Mouse (Mus musculus) brown adipose tissue, adult 24 weeks (tissue): Measurements from ENCODE around the gene Pdgfc. TPM values are rescaled to one million over a fixed set of nuclear protein-coding genes. Genes with fewer than 3 reads are reported as not detected.
A peak's percentile ranks its signal among the peaks of the same experiment; 100 is the strongest.

Experiments
- H3K27ac ChIP-seq: fragments of 200-500 bp; replicated peaks from 2 replicates; pipeline ENCODE4 v1.5.1; 2012; ENCODE audit warnings: low read depth, mild to moderate bottlenecking, low read length
- H3K4me1 ChIP-seq: fragments of 200-500 bp; 2 replicates; pipeline ENCODE4 v1.6.1; 2012; ENCODE audit warnings: low read length, mixed read lengths; ENCODE audit not compliant: control insufficient read depth, insufficient read depth, insufficient read length
- H3K4me3 ChIP-seq: fragments of 200-500 bp; 2 replicates; pipeline ENCODE4 v1.5.1; 2012; ENCODE audit warnings: low read depth, mild to moderate bottlenecking, low read length, moderate library complexity; ENCODE audit not compliant: insufficient read depth
- polyA plus RNA-seq: library from polyadenylated mRNA; stranded (reverse); fragments of >200 nt; gene quantifications from 2 replicates; pipeline ENCODE4 v1.2.4, GENCODE M21; 2012; ENCODE audit not compliant: missing spikeins, insufficient read depth, insufficient read length

Pdgfc gene
- polyA plus RNA-seq: 3.1 and 6.2 TPM in 2 replicates

DNA sequence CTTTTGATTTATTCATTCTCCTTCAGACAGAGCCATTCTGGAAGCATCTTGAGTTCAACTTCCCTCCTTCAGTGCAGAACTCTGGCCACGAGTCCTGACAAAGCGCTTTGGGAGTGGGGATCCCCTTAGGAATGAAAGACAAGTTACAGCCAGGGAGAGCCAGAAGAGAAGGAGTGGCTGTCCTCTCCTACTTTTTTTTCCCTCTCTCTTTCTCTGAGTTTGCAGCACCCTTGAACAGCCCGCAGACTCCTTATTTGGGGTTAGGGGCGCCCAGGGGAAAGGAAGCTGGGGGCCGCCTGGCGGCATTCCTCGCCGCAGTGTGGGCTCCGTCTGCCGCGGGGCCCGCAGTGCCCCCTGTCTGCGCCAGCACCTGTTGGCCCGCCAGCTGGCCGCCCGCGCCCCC is at the start of gene Pdgfc:
Pdgfc (plus strand) TSS at position 266 of the 403 bp plus-strand sequence.
- Histone ChIP-seq H3K27ac (peak within 1 kb of the TSS; percentile 70), H3K4me3 (peak within 1 kb of the TSS; percentile 91), H3K4me1 (no peaks in the 10 kb centered on the region; the same call in 1 of the 2 replicates)

DNA sequence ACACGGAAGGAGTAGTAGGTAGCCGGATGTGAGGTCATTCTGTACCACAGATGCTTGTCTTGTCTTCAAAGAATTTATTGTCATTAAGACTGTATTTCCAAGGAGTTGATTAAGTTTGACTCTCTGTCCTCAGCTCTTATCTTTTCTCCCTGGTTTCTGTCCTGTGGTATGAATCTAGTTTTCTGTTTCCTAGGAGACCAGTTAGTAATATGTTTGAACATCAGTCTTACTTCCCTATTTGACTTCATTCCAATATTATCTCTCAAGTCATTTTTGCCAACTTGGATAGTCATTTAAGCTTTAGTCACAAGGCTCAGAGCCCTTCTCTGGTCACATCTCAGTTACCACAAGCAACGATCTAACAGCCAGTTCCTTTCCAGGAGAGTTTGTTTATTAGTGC is 27.0 kb upstream of the Pdgfc start:
- Histone ChIP-seq H3K4me3 (no peak overlapping the region), H3K27ac (no peak overlapping the region), H3K4me1 (no peaks in the 10 kb centered on the region)

GRCm38 (mm10) chr3:81009899-81010298 is 26.3 kb upstream of the Pdgfc start:
- Histone ChIP-seq H3K4me1 (no peaks in the 10 kb centered on the region), H3K4me3 (no peak overlapping the region), H3K27ac (no peak overlapping the region)

DNA sequence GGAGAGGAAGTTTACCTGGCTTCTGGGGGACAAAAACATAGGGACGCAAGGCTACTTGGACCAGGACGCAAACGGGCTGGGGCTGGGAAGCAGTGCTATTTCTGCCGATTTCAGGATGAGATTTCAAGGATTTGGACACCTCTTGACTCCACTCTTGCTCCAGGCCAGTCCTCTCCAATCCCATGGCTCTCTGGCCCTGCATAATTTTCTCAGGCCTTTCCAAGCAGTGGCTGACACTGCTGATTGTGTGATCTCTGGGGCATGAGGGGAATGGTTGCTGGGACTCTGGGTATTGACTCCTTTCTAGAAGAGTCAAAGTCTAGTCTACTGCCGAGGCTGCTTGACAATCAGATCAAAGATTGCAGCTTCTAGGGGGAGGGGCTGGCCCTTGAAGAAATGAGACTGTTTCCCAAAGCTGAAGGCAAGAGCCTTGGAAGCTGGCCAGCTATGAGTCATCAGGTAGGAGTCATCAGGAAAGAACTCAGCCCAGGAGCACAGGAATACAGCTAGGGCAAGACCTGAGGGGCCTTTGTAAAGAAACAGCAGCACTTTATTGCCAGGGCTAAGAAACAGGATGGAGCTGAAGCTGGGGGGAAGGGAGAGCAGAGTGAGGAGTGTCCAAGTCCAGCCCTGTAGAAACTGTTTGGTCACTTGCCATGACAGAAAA is 18.7 kb upstream of the Pdgfc start:
- Histone ChIP-seq H3K27ac (no peak overlapping the region; the same call in 1 of the 2 replicates), H3K4me1 (peaks cover 7% of the 10 kb centered on the region; the same call in 1 of the 2 replicates), H3K4me3 (no peak overlapping the region)

GRCm38 (mm10) chr3:81020064-81020463 is 16.2 kb upstream of the Pdgfc start:
- Histone ChIP-seq H3K4me1 (peaks cover 7% of the 10 kb centered on the region; the same call in 1 of the 2 replicates), H3K27ac (no peak overlapping the region), H3K4me3 (no peak overlapping the region)

DNA sequence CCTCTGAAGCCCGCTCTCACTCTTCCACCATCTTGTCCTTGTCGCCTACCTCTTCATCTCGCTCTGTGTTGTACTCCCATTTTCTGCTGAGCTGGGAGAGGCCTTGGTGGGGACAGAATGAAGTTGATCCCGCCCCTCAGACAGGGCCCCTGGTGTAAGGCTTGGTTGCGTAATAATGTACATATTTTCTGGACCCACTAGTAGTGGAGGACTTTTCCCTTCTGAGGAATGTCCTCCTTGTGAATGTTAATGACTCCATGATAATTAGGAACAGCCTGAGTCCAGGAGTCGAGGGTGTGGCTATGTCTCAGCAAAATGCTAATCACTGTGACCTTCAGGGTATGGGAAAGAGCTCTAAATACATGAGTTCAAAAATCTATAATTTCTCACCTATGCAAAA is 14.4 kb upstream of the Pdgfc start:
- Histone ChIP-seq H3K27ac (no peak overlapping the region), H3K4me1 (peaks cover 7% of the 10 kb centered on the region; the same call in 1 of the 2 replicates), H3K4me3 (no peak overlapping the region)

DNA sequence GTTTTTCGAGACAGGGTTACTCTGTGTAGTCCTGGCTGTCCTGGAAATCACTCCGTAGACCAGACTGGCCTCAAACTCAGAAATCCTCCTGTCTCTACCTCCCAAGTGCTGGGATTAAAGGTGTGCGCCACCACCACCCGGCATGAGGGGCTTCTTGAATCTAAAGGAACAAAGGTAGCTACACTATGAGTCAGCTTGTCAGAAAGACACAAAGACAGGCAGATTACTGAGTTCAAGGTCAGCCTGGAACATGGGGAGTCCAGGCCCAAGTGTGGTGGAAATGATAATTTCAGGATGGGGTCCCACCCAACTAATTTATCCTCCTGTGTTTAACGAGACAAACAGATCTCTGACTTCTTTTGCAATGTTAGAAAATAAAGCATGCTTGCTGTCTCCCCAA is 13.9 kb upstream of the Pdgfc start:
- Histone ChIP-seq H3K4me3 (no peak overlapping the region), H3K4me1 (peaks cover 5% of the 10 kb centered on the region; the same call in 1 of the 2 replicates), H3K27ac (no peak overlapping the region)

DNA sequence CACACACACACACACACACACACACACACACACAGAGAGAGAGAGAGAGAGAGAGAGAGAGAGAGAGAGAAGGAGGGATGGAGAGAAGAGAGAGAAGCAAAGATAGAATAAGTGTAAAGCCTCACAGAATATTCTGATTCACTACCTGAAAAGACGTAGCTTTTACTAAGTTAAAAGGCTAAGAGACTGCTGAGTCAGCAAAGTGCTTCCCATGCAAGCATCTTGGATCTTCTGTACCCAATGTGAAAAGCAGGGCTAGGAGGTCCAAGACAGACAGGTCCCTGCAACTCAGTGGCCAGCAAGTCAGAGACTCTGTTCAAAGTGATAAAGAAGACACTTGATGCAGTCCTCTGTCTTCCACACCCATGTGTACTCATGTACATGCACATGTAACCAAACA is 13.4 kb upstream of the Pdgfc start:
- Histone ChIP-seq H3K27ac (no peak overlapping the region), H3K4me3 (no peak overlapping the region), H3K4me1 (no peaks in the 10 kb centered on the region)

GRCm38 (mm10) chr3:81023568-81023967 is 12.6 kb upstream of the Pdgfc start:
- Histone ChIP-seq H3K27ac (no peak overlapping the region), H3K4me3 (no peak overlapping the region), H3K4me1 (no peaks in the 10 kb centered on the region)

DNA sequence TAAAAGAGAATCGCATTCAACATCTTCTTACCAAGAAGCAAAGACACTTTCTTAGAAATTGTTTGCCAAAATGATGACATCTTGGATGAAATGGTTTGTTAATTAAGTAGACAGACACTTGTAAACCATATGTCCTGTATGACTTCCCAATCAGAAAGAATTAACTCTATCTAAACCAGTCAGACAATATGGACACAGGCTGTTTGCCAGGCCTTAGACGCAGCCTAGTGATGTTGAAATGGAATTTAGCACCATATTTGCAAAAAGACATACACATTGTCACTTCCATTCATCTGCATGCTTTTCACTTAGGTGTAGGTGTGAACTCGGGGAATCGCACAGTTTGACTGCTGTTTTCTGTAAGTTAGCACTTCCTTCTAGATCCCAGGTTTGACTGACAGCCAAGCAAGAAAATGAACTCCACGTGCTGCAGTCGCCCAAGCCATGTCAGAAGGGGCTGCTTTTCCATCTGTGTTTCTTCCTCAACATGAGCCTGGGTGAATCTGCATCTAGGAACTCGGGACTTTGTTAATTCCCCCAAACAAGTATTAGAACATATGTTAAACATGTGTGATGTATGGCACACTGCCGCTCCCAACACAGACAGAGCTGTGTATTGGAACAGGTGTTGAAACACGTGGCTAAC is 10.5 kb upstream of the Pdgfc start:
- Histone ChIP-seq H3K4me3 (no peak overlapping the region), H3K27ac (no peak overlapping the region), H3K4me1 (no peaks in the 10 kb centered on the region)

DNA sequence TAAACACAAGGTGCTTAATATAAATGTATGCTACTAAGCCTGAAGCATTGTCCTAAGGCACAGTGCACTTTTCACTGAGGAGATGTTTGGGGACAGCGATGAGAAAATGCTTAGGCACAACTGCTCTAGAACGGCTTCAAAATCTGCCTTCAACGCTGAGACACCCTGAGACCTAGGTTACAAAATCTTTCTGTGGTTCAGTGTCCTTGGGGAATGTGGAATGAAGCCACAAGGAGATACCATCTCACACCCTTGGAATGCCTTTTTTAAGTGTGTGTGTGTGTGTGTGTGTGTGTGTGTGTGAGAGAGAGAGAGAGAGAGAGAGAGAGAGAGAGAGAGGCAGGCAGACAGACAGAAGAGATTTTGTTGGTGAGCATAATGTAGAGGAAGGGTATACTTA is 7.9 kb upstream of the Pdgfc start:
- Histone ChIP-seq H3K27ac (no peak overlapping the region), H3K4me1 (no peaks in the 10 kb centered on the region), H3K4me3 (no peak overlapping the region)

GRCm38 (mm10) chr3:81029321-81029720 is 6.9 kb upstream of the Pdgfc start:
- no peak overlapping the region for H3K27ac ChIP-seq
- H3K4me1 ChIP-seq: no peaks in the 10 kb centered on the region; the same call in 1 of the 2 replicates
- H3K4me3 ChIP-seq: no peak overlapping the region

DNA sequence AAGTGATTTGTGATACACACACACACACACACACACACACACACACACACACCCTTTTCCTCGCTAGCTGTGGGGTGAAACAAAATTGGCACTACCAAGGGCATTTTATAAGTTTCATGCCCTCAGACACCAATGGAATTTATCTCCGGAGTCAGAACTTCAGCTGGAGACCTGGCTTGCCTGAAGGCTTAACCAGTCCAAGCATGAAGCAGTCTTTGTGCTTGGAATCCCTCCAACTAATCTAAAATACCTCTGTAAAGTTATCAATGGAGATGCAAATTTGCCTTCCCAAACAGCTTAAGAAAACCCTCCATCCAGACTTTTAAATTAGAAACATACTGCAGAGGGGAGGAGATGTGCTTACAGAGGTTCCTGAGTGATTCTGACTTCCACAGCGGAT is 6.3 kb upstream of the Pdgfc start:
- peak overlapping the region; percentile 58; the same call in 1 of the 2 replicates for H3K27ac ChIP-seq

DNA sequence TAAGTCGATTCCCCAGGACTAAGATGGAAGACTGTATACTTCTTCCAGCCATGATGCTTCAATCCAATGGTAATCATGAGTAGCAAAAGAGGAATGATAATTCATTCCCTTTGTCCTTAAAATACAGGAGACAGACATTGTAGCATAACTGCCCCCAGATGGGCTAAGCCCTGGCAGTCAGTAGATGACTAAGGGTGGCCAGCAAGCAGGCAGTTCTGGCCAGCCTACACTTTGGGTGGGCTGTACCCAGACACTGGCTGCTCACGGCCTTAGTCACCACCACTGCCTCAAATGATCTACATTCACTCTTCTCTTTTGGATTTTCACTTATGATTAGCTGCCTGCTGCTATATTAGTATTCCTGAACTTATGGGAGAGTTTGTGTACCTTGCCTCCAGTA is 5.9 kb upstream of the Pdgfc start:
- Histone ChIP-seq H3K4me1 (no peaks in the 10 kb centered on the region; the same call in 1 of the 2 replicates), H3K4me3 (no peak overlapping the region), H3K27ac (no peak overlapping the region)

More for the DNA sequence above, 6.3 kb upstream of the Pdgfc start:
- Histone ChIP-seq H3K4me1 (no peaks in the 10 kb centered on the region; the same call in 1 of the 2 replicates), H3K4me3 (no peak overlapping the region)

- H3K27ac ChIP-seq: no peak overlapping the region
- H3K4me3 ChIP-seq: no peak overlapping the region
- H3K4me1 ChIP-seq: no peaks in the 10 kb centered on the region; the same call in 1 of the 2 replicates
Observed at GRCm38 (mm10) chr3:81032014-81032413, 4.2 kb upstream of the Pdgfc start.
